Mouse (Mus musculus) spleen, adult 10 weeks (tissue): Measurements from ENCODE around the gene Bfsp1. TPM values are rescaled to one million over a fixed set of nuclear protein-coding genes. Genes with fewer than 3 reads are reported as not detected.

Experiments used
- polyA plus RNA-seq: library from polyadenylated mRNA; stranded (reverse); fragments of 350-450 nt; fragmentation: Illumina TruSeq; extraction: RNeasy Lipid Tissue Mini Kit (QIAGEN cat#74804); gene quantifications from one replicate; pipeline ENCODE4 v1.2.3, GENCODE M21; 2015; ENCODE audit warnings: low replicate concordance; ENCODE audit not compliant: insufficient read depth

Bfsp1 gene
- 0.59 TPM for polyA plus RNA-seq

GRCm38 (mm10) chr2:143862484-143863231 lies at the start of gene Bfsp1:
Gene Bfsp1 (minus strand): TSS chr2:143863173.

Other genes starting within 250 kb of the Bfsp1 start
- 192 TPM for gene Dstn, start 52.1 kb upstream of the Bfsp1 start, polyA plus RNA-seq
- 188 TPM for gene Rrbp1, start 148.1 kb upstream of the Bfsp1 start, polyA plus RNA-seq
- gene Banf2, start 169.9 kb upstream of the Bfsp1 start, polyA plus RNA-seq = not detected